Mouse (Mus musculus) CH12.LX (cell line): ENCODE measurements around the gene Sept9. TPM values are rescaled to one million over a fixed set of nuclear protein-coding genes. Genes with fewer than 3 reads are reported as not detected.

Experiments
- DNase-seq: peaks from one replicate; pipeline ENCODE4 v3.0.0-alpha.2; 2013; ENCODE audit errors: extremely low read depth
- H3K27ac ChIP-seq: 2 replicates; pipeline ENCODE4 v1.5.1; 2012; ENCODE audit warnings: low read depth, mild to moderate bottlenecking, control low read depth, moderate library complexity; ENCODE audit not compliant: insufficient read depth
- H3K27me3 ChIP-seq: replicated peaks from 2 replicates; pipeline ENCODE3; 2012; ENCODE audit warnings: inconsistent platforms
- H3K36me3 ChIP-seq, 2 experiments: replicated peaks in 1 of 2; 2 replicates each; pipeline versions ENCODE3 to v1.6.1; 2012; ENCODE audit warnings: inconsistent platforms in 1 of 2, low read length in 1 of 2, mild to moderate bottlenecking in 1 of 2, mixed read lengths in 1 of 2, moderate library complexity in 1 of 2; ENCODE audit not compliant: control insufficient read depth in 1 of 2, insufficient read depth in 1 of 2
- H3K4me1 ChIP-seq, 2 experiments: 2 replicates each; pipeline ENCODE4 v1.6.1; 2012; ENCODE audit warnings: inconsistent platforms in 1 of 2, moderate library complexity in 1 of 2; ENCODE audit not compliant: insufficient read depth in 2 of 2, control insufficient read depth in 1 of 2
- H3K4me2 ChIP-seq: 2 replicates; pipeline ENCODE4 v1.6.1; 2012; ENCODE audit warnings: low read depth, mild to moderate bottlenecking, control low read depth; ENCODE audit not compliant: poor library complexity, insufficient read depth, severe bottlenecking
- H3K4me3 ChIP-seq, 3 experiments: fragments of 150-350 bp in 1 of 3; sonication (generic) in 1 of 3; replicated peaks in 1 of 3; 2 replicates each; pipeline versions ENCODE3 to v1.5.1; 2011 to 2012; ENCODE audit warnings: low read depth in 2 of 3, low read length in 2 of 3, mild to moderate bottlenecking in 2 of 3, moderate library complexity in 2 of 3, control low read depth in 1 of 3, improper control_type of control experiment in 1 of 3, inconsistent platforms in 1 of 3, mixed read lengths in 1 of 3; ENCODE audit not compliant: poor library complexity in 1 of 3
- H3K79me2 ChIP-seq: replicated peaks from 2 replicates; pipeline ENCODE4 v1.6.1; 2012; ENCODE audit warnings: mild to moderate bottlenecking, moderate library complexity; ENCODE audit not compliant: control insufficient read depth, poor library complexity, insufficient read depth, severe bottlenecking; ENCODE audit errors: extremely low read depth
- H3K9ac ChIP-seq: 2 replicates; pipeline ENCODE4 v1.6.1; 2012; ENCODE audit warnings: low read depth, mild to moderate bottlenecking, control low read depth, moderate library complexity; ENCODE audit not compliant: insufficient read depth
- H3K9me3 ChIP-seq: replicated peaks from 2 replicates; pipeline ENCODE3; 2012; ENCODE audit warnings: low read length, inconsistent platforms, mixed read lengths
- BHLHE40 ChIP-seq: IDR thresholded peaks from 2 replicates; pipeline ENCODE4 v1.6.1; 2011; ENCODE audit warnings: mild to moderate bottlenecking, low read depth, low read length, improper control_type of control experiment
- CHD2 ChIP-seq: IDR thresholded peaks from 2 replicates; pipeline ENCODE4 v1.6.1; 2011; ENCODE audit warnings: low read length, improper control_type of control experiment
- CTCF ChIP-seq, 2 experiments: IDR thresholded peaks in 1 of 2; conservative IDR thresholded peaks in 1 of 2; 2 replicates each; pipeline ENCODE4 v1.5.1; 2011 to 2012; ENCODE audit warnings: low read depth in 2 of 2, low read length in 2 of 2, improper control_type of control experiment in 1 of 2, inconsistent platforms in 1 of 2, mild to moderate bottlenecking in 1 of 2, moderate library complexity in 1 of 2
- E2F4 ChIP-seq: IDR thresholded peaks from 2 replicates; pipeline ENCODE4 v1.6.1; 2011; ENCODE audit warnings: low read depth, low read length, improper control_type of control experiment; ENCODE audit not compliant: insufficient replicate concordance
- ELF1 ChIP-seq: IDR thresholded peaks from 2 replicates; pipeline ENCODE4 v1.6.1; 2014; ENCODE audit warnings: low read depth, mild to moderate bottlenecking, inconsistent platforms, low read length, improper control_type of control experiment
- EP300 ChIP-seq: IDR thresholded peaks from 2 replicates; pipeline ENCODE4 v1.6.1; 2011; ENCODE audit warnings: low read length, improper control_type of control experiment
- ETS1 ChIP-seq: conservative IDR thresholded peaks from 2 replicates; pipeline ENCODE4 v1.6.1; 2012; ENCODE audit warnings: low read depth, mild to moderate bottlenecking, inconsistent platforms, low read length, improper control_type of control experiment, moderate library complexity
- HCFC1 ChIP-seq: IDR thresholded peaks from 2 replicates; pipeline ENCODE4 v1.6.1; 2012; ENCODE audit warnings: low read depth, mild to moderate bottlenecking, inconsistent platforms, low read length, improper control_type of control experiment
- IRF4 ChIP-seq: IDR thresholded peaks from 2 replicates; pipeline ENCODE4 v1.6.1; 2014; ENCODE audit warnings: low read depth, mild to moderate bottlenecking, inconsistent platforms, low read length, improper control_type of control experiment
- JUN ChIP-seq: IDR thresholded peaks from 2 replicates; pipeline ENCODE4 v1.6.1; 2011; ENCODE audit warnings: low read depth, mild to moderate bottlenecking, low read length, improper control_type of control experiment, moderate library complexity; ENCODE audit not compliant: insufficient read depth
- JUND ChIP-seq: conservative IDR thresholded peaks from 2 replicates; pipeline ENCODE4 v1.6.1; 2011; ENCODE audit warnings: low read depth, low read length, improper control_type of control experiment
- KAT2A ChIP-seq: IDR thresholded peaks from 2 replicates; pipeline ENCODE4 v1.6.1; 2012; ENCODE audit warnings: low read length, improper control_type of control experiment, inconsistent platforms; ENCODE audit not compliant: insufficient replicate concordance
- MAFK ChIP-seq: IDR thresholded peaks from 2 replicates; pipeline ENCODE4 v1.6.1; 2011; ENCODE audit warnings: low read length, improper control_type of control experiment; ENCODE audit not compliant: insufficient replicate concordance
- MAX ChIP-seq: IDR thresholded peaks from 2 replicates; pipeline ENCODE4 v1.6.1; 2011; ENCODE audit warnings: low read length, improper control_type of control experiment
- MAZ ChIP-seq: IDR thresholded peaks from 2 replicates; pipeline ENCODE4 v1.6.1; 2012; ENCODE audit warnings: low read depth, mild to moderate bottlenecking, inconsistent platforms, low read length, improper control_type of control experiment, moderate library complexity
- MEF2A ChIP-seq: IDR thresholded peaks from 2 replicates; pipeline ENCODE4 v1.6.1; 2014; ENCODE audit warnings: low read depth, mild to moderate bottlenecking, inconsistent platforms, low read length, improper control_type of control experiment, borderline replicate concordance
- MXI1 ChIP-seq: IDR thresholded peaks from 2 replicates; pipeline ENCODE4 v1.6.1; 2011; ENCODE audit warnings: mild to moderate bottlenecking, low read depth, low read length, improper control_type of control experiment
- NRF1 ChIP-seq: IDR thresholded peaks from 2 replicates; pipeline ENCODE4 v1.6.1; 2014; ENCODE audit warnings: low read depth, mild to moderate bottlenecking, inconsistent platforms, low read length, improper control_type of control experiment, moderate library complexity
- POLR2A ChIP-seq: IDR thresholded peaks from 2 replicates; pipeline ENCODE4 v1.6.1; 2011; ENCODE audit warnings: low read depth, mild to moderate bottlenecking, improper control_type of control experiment, low read length
- RAD21 ChIP-seq: IDR thresholded peaks from 2 replicates; pipeline ENCODE4 v1.6.1; 2011; ENCODE audit warnings: low read depth, mild to moderate bottlenecking, low read length, improper control_type of control experiment, moderate library complexity
- RCOR1 ChIP-seq: conservative IDR thresholded peaks from 2 replicates; pipeline ENCODE4 v1.6.1; 2012; ENCODE audit warnings: low read depth, mild to moderate bottlenecking, inconsistent platforms, low read length, improper control_type of control experiment
- SIN3A ChIP-seq: IDR thresholded peaks from 2 replicates; pipeline ENCODE4 v1.6.1; 2012; ENCODE audit warnings: low read length, improper control_type of control experiment, inconsistent platforms
- SMC3 ChIP-seq: IDR thresholded peaks from 2 replicates; pipeline ENCODE4 v1.6.1; 2011; ENCODE audit warnings: low read depth, low read length, improper control_type of control experiment
- UBTF ChIP-seq: IDR thresholded peaks from 2 replicates; pipeline ENCODE4 v1.6.1; 2012; ENCODE audit warnings: low read depth, mild to moderate bottlenecking, inconsistent platforms, low read length, improper control_type of control experiment, moderate library complexity
- ZKSCAN1 ChIP-seq: IDR thresholded peaks from 2 replicates; pipeline ENCODE4 v1.6.1; 2012; ENCODE audit warnings: low read depth, inconsistent platforms, low read length, improper control_type of control experiment, borderline replicate concordance
- ZMIZ1 ChIP-seq: IDR thresholded peaks from 2 replicates; pipeline ENCODE4 v1.6.1; 2012; ENCODE audit warnings: low read depth, mild to moderate bottlenecking, inconsistent platforms, low read length, improper control_type of control experiment
- dilution Hi-C: fragments of 300-500 bp; cut with MboI; formaldehyde crosslinking; loops from 2 replicates; pipeline ENCODE4 v1.14.3; 2020; ENCODE audit warnings: low sequenced_read_pairs; ENCODE audit not compliant: extremely low pct_unique_long_range_greater_than_20kb, extremely low pct_ligation_motif_present
- in situ Hi-C: fragments of 300-500 bp; cut with MboI; formaldehyde crosslinking; loops from 3 replicates; pipeline ENCODE4 v1.14.3; 2019; ENCODE audit warnings: low sequenced_read_pairs, low pct_ligation_motif_present, low pct_unique_long_range_greater_than_20kb, mixed read lengths
- polyA plus RNA-seq: library from polyadenylated mRNA; unstranded; fragments of >175 nt; gene quantifications from 2 replicates; pipeline ENCODE4 v1.2.1, GENCODE M21; 2012; ENCODE audit warnings: low read depth; ENCODE audit not compliant: insufficient read length
- total RNA-seq, 2 experiments: library from RNA; depleted of rRNA; stranded (reverse); fragments of 300-350 nt in 1 of 2; fragments of >200 nt in 1 of 2; gene quantifications; 2 replicates each; pipeline ENCODE4 v1.2.3; 2012 to 2014

The Sept9 gene
- total and polyA plus RNA-seq, 3 experiments = 47.6 to 128 (median 110) TPM

DNA sequence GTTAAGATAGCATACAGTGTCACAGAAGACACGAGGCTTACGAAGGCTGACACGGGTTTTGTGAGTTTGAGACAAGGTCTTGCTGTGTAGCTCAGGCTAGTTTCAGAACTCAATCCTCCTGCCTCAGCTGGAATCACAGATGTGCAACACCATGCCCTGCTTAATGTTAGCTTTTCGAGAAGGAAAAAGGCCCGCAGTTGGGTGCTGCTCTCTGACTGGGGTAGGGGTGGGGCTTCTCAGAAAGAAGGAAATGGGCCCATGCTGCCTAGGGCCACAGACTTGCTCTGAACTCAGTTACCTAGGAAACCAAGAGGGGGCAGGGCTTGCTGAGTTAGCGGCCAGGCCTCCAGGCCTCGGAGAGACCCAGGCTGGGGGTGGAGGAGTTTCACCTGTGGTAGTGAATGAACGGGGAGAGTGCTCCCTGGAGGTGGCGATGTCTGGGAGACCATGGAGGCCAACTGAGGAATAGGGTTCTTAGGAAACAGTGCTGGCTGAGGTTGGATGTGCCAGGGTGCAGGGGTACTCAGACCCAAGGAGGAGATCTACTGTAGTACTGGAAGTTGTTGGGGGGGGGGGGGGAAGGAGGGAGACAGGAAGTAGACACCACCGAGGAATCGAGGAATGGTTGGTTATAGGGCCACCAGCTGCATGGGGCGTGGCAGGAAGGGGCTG is 126.1 kb downstream of the Sept9 start:
- peak overlapping the region; percentile 68 for H3K9ac ChIP-seq
- H3K9me3 ChIP-seq = no peaks in the 10 kb centered on the region
- TF ChIP-seq ELF1 (peak; percentile 83), MAX (peak; percentile 38; the same call in 1 of the 2 replicates), SMC3 (peak; percentile 16), JUND (no peak), JUN (no peak), NRF1 (no peak), KAT2A (0 out of 2 replicates have a peak, but pooled peaks have one; percentile 30), SIN3A (peak; percentile 64; the same call in 1 of the 2 replicates), MAFK (peak; percentile 89), UBTF (peak; percentile 65; the same call in 1 of the 2 replicates), MAZ (peak; percentile 80; the same call in 1 of the 2 replicates), POLR2A (peak; percentile 54), ZMIZ1 (no peak), ZKSCAN1 (no peak), RCOR1 (no peak), RAD21 (peak; percentile 22), ETS1 (peak; percentile 62), CHD2 (peak; percentile 92), CTCF (conservative IDR thresholded peaks at IDR 0.05 in 1 of 2, IDR thresholded peaks at IDR 0.05 in 1 of 2; ENCODE audit: low read depth in 2 of 2, low read length in 2 of 2) (0 out of 4 replicates have a peak, but pooled peaks of 1 of the 2 experiments have one; percentile 3), HCFC1 (peak; percentile 43), EP300 (0 out of 2 replicates have a peak, but pooled peaks have one; percentile 5), MXI1 (peak; percentile 88), MEF2A (0 out of 2 replicates have a peak, but pooled peaks have one; percentile 32), E2F4 (no peak), BHLHE40 (no peak), IRF4 (peak; percentile 63; the same call in 1 of the 2 replicates)
- peak; percentile 100 for DNase-seq
- H3K27me3 ChIP-seq = no peaks in the 10 kb centered on the region
- H3K4me2 ChIP-seq = peak overlapping the region; percentile 83
- peak overlapping the region; percentile 43 to 50 (median 47) for H3K4me3 ChIP-seq
- peaks cover 0 to 22% of the 10 kb centered on the region in 2 experiments for H3K36me3 ChIP-seq
- peaks cover 49 to 87% of the 10 kb centered on the region in 2 experiments for H3K4me1 ChIP-seq
- peak overlapping the region; percentile 96 for H3K27ac ChIP-seq
- in situ Hi-C loops = no loop called here
- dilution Hi-C loops = no loop called here
- H3K79me2 ChIP-seq = peaks cover 63% of the 10 kb centered on the region
